ENCODE assay signal across 8 mouse cellular contexts in genomic region chr10:38555040-38555439, GRCm38 (mm10).
DNase-seq lines count a peak whose midpoint lies in the region; ATAC-seq lines count a peak whose summit lies in the region.
"Had no signal": no experiment of that assay in that cellular context is flagged by ENCODE, and none has a peak within 500 bp of the region (broad histone marks: within the 10 kb centered on the region; RNA-seq: fewer than 3 reads in every experiment).

No protein-coding gene starts in this region.

- H3K4me2 ChIP-seq in forebrain, embryonic 13.5 days, result peak overlapping the region; percentile 34; the same call in 1 of the 2 replicates
- 0 out of 2 replicates have a peak overlapping the region, but pooled peaks have one; percentile 6 for H3K4me2 ChIP-seq in neural tube, embryonic 14.5 days (ENCODE audit: low read depth, low read length)
- H3K4me2 ChIP-seq: liver, embryonic 13.5 days had no signal

- H3K4me1 ChIP-seq in forebrain, embryonic 13.5 days, result peaks cover 13% of the 10 kb centered on the region
- peaks cover 4% of the 10 kb centered on the region for H3K4me1 ChIP-seq in neural tube, embryonic 14.5 days (ENCODE audit: control insufficient read depth, insufficient read depth, low read length)
- H3K4me1 ChIP-seq: liver, embryonic 13.5 days had no signal

- H3K27ac ChIP-seq in forebrain, embryonic 13.5 days, result peak overlapping the region; percentile 62
- peak overlapping the region; percentile 66; the same call in 1 of the 2 replicates for H3K27ac ChIP-seq in neural tube, embryonic 14.5 days (ENCODE audit: low read depth, low read length)
- H3K27ac ChIP-seq: liver, embryonic 13.5 days had no signal

- peak; percentile 90 for ATAC-seq in forebrain, embryonic 13.5 days
- ATAC-seq in neural tube, embryonic 14.5 days (ENCODE audit: low read depth), result peak; percentile 85

- no peaks in the 10 kb centered on the region for H3K9me3 ChIP-seq in forebrain, embryonic 13.5 days (replicated peaks)
- H3K9me3 ChIP-seq in neural tube, embryonic 14.5 days (ENCODE audit: control insufficient read depth, low read length), result no peaks in the 10 kb centered on the region
- H3K9me3 ChIP-seq: liver, embryonic 13.5 days had no signal

- peak; percentile 78 for DNase-seq in embryo, embryonic 11 days
- peak; percentile 28 to 32 for DNase-seq in layer of hippocampus, postnatal 25 days (ENCODE audit: extremely low spot score in 1 of 2, low spot score in 1 of 2)
- no peak for DNase-seq in liver
- no peak for DNase-seq in adrenal gland, postnatal 10 days
- no peak for DNase-seq in T-cell, adult 2 months (ENCODE audit: low spot score)
- DNase-seq: liver, embryonic 13.5 days had no signal

- H3K9ac ChIP-seq in forebrain, embryonic 13.5 days, result no peak overlapping the region
- no peak overlapping the region for H3K9ac ChIP-seq in neural tube, embryonic 14.5 days (replicated peaks; ENCODE audit: low read depth, low read length)
- H3K9ac ChIP-seq: liver, embryonic 13.5 days had no signal

- H3K4me3 ChIP-seq in forebrain, embryonic 13.5 days, result no peak overlapping the region
- no peak overlapping the region for H3K4me3 ChIP-seq in neural tube, embryonic 14.5 days (ENCODE audit: low read depth, low read length)
- H3K4me3 ChIP-seq: liver, embryonic 13.5 days had no signal

- H3K36me3 ChIP-seq in forebrain, embryonic 13.5 days (ENCODE audit: poor library complexity, severe bottlenecking), result no peaks in the 10 kb centered on the region
- no peaks in the 10 kb centered on the region for H3K36me3 ChIP-seq in neural tube, embryonic 14.5 days (ENCODE audit: control insufficient read depth, insufficient read depth, low read length)
- H3K36me3 ChIP-seq: liver, embryonic 13.5 days had no signal

- WGBS in forebrain, embryonic 13.5 days, result under 1% methylated on average over 5 of the region's 5 CpGs
- 10% methylated on average over 5 of the region's 5 CpGs for WGBS in neural tube, embryonic 14.5 days

- H3K27me3 ChIP-seq in forebrain, embryonic 13.5 days, result no peaks in the 10 kb centered on the region
- no peaks in the 10 kb centered on the region for H3K27me3 ChIP-seq in neural tube, embryonic 14.5 days (ENCODE audit: control insufficient read depth, insufficient read depth, low read length)
- H3K27me3 ChIP-seq: liver, embryonic 13.5 days had no signal

Comparison
In these comparisons a context has a peak if more than half of its experiments do, and no peak if none do; other contexts are left out.
1. DNase-seq: peak in embryo, embryonic 11 days (single experiment) and layer of hippocampus, postnatal 25 days (2 of 2); none in liver (single experiment), adrenal gland, postnatal 10 days (single experiment) and T-cell, adult 2 months (single experiment).